ENCODE assay signal across 21 mouse cellular contexts in the genomic region with DNA sequence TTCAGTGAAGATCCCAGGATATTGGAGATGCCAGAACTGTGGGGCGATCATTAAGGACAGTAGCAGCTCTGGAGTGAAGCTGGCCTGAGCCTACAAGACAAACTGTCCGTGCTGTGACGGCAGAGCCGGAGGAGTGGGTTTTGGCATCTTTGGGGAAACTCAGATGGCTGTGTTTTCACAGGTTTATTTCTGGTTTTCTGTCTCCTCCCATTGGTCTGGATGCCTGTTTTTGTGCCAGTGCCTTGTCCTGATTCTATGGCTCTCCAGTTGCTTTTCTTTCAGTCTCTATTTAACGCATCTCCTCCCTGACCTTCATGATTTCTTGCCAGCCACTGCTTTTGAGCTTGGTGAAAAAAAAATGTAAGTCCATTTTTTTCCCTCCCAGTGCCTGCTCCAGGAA. TPM values are rescaled to one million over a fixed set of nuclear protein-coding genes. Genes with fewer than 3 reads are reported as not detected.
DNase-seq lines count a peak whose midpoint lies in the region; ATAC-seq lines count a peak whose summit lies in the region.
"Had no signal": no experiment of that assay in that cellular context is flagged by ENCODE, and none has a peak within 500 bp of the region (broad histone marks: within the 10 kb centered on the region; RNA-seq: fewer than 3 reads in every experiment).

No protein-coding gene starts in this region.

- no peak for ATAC-seq in erythroid progenitor cell, adult 5-6 weeks (replicated peaks; ENCODE audit: low FRiP score, poor library complexity, severe bottlenecking)
- ATAC-seq: activated CD4-positive, CD25-positive, alpha-beta regulatory T cell, adult 4 months; forebrain, embryonic 14.5 days; hindbrain, embryonic 16.5 days; inflammation-experienced regulatory T-cells, adult 6 months; Patski had no signal

- intact Hi-C loops in left cerebral cortex, postnatal 10 days (cut with DNase I): no loop called here
- intact Hi-C loops in left cerebral cortex, postnatal 36 days (cut with DNase I): no loop called here

- DNase-seq in cerebellum, adult 9-11 months: peak; percentile 17
- DNase-seq in cerebellum, postnatal 36 days: no peak
- peak; percentile 3 for DNase-seq in left cerebral cortex, adult 11 months (ENCODE audit: low spot score)
- no peak for DNase-seq in left cerebral cortex, postnatal 10 days (ENCODE audit: extremely low spot score in 1 of 2, low spot score in 2 of 2)
- peak; percentile 30 for DNase-seq in Muller cell, postnatal 12 days (ENCODE audit: inconsistent ontology term)
- peak; percentile 23 to 25 for DNase-seq in left cerebral cortex, postnatal 36 days (ENCODE audit: low spot score in 2 of 2)
- DNase-seq: adrenal gland, postnatal 14 days; cerebellum, adult 9-10 months; gastrocnemius, postnatal 10 days; heart, adult 18-20 months; heart, postnatal 10 days; heart, postnatal 4 days had no signal

RNA-seq across cellular contexts. Expression of gene Wfdc15b, which starts 8.7 kb away (rescaled TPM):
- not detected for total RNA-seq in left cerebral cortex, postnatal 10 days (2021)
- total RNA-seq in left cerebral cortex, postnatal 36 days (2021): not detected
- not detected in 2 replicates for total RNA-seq in erythroid progenitor cell, adult 5-6 weeks (2015; ENCODE audit: low replicate concordance)
- total RNA-seq in erythroid progenitor cell, adult 5-6 weeks (2017; ENCODE audit: low replicate concordance): not detected in 2 replicates
- total RNA-seq: adrenal gland, adult 18-20 months; adrenal gland, postnatal 14 days; gastrocnemius, postnatal 10 days; gastrocnemius, postnatal 4 days; heart, adult 18-20 months; heart, postnatal 10 days; heart, postnatal 4 days; MEL had no signal

RNA-seq across cellular contexts. Expression of gene Wfdc15a, which starts 12.8 kb away (rescaled TPM):
- total RNA-seq in left cerebral cortex, postnatal 10 days (2021): not detected
- total RNA-seq in left cerebral cortex, postnatal 36 days (2021): not detected
- not detected in 2 replicates for total RNA-seq in erythroid progenitor cell, adult 5-6 weeks (2015; ENCODE audit: low replicate concordance)
- not detected in 2 replicates for total RNA-seq in erythroid progenitor cell, adult 5-6 weeks (2017; ENCODE audit: low replicate concordance)
- total RNA-seq: adrenal gland, adult 18-20 months; adrenal gland, postnatal 14 days; gastrocnemius, postnatal 10 days; gastrocnemius, postnatal 4 days; heart, adult 18-20 months; heart, postnatal 10 days; heart, postnatal 4 days; MEL had no signal

RNA-seq across cellular contexts. Expression of gene Wfdc12, which starts 22.3 kb away (rescaled TPM):
- not detected for total RNA-seq in left cerebral cortex, postnatal 10 days (2021)
- not detected for total RNA-seq in left cerebral cortex, postnatal 36 days (2021)
- not detected in 2 replicates for total RNA-seq in erythroid progenitor cell, adult 5-6 weeks (2015; ENCODE audit: low replicate concordance)
- not detected in 2 replicates for total RNA-seq in erythroid progenitor cell, adult 5-6 weeks (2017; ENCODE audit: low replicate concordance)
- total RNA-seq: gastrocnemius, postnatal 10 days; gastrocnemius, postnatal 4 days; heart, adult 18-20 months; heart, postnatal 10 days; heart, postnatal 4 days; MEL had no signal

RNA-seq across cellular contexts. Expression of gene Svs2, which starts 25.6 kb away (rescaled TPM):
- total RNA-seq in left cerebral cortex, postnatal 10 days (2021): not detected
- not detected for total RNA-seq in left cerebral cortex, postnatal 36 days (2021)
- total RNA-seq in erythroid progenitor cell, adult 5-6 weeks (2015; ENCODE audit: low replicate concordance): not detected in 2 replicates
- total RNA-seq in erythroid progenitor cell, adult 5-6 weeks (2017; ENCODE audit: low replicate concordance): not detected in 2 replicates
- total RNA-seq: adrenal gland, adult 18-20 months; adrenal gland, postnatal 14 days; gastrocnemius, postnatal 10 days; gastrocnemius, postnatal 4 days; heart, adult 18-20 months; heart, postnatal 10 days; heart, postnatal 4 days; MEL had no signal

RNA-seq across cellular contexts. Expression of gene Wfdc5, which starts 30.2 kb away (rescaled TPM):
- total RNA-seq in left cerebral cortex, postnatal 10 days (2021): not detected
- total RNA-seq in left cerebral cortex, postnatal 36 days (2021): not detected
- not detected in 2 replicates for total RNA-seq in erythroid progenitor cell, adult 5-6 weeks (2015; ENCODE audit: low replicate concordance)
- total RNA-seq in erythroid progenitor cell, adult 5-6 weeks (2017; ENCODE audit: low replicate concordance): not detected in 2 replicates
- total RNA-seq: adrenal gland, adult 18-20 months; adrenal gland, postnatal 14 days; gastrocnemius, postnatal 4 days; heart, adult 18-20 months; heart, postnatal 10 days; heart, postnatal 4 days; MEL had no signal

Comparison
In these comparisons a context has a peak if more than half of its experiments do, and no peak if none do; other contexts are left out.
1. DNase-seq: peak in cerebellum, adult 9-11 months (single experiment), left cerebral cortex, adult 11 months (single experiment), Muller cell, postnatal 12 days (single experiment) and left cerebral cortex, postnatal 36 days (2 of 2); none in cerebellum, postnatal 36 days (0 of 2) and left cerebral cortex, postnatal 10 days (0 of 2).